Mouse (Mus musculus) G1E (cell line): Measurements from ENCODE around the gene B4galt5.

ENCODE experiments used
- CTCF ChIP-seq: IDR thresholded peaks from 2 replicates; pipeline ENCODE4 v1.5.1; 2012; ENCODE audit warnings: low read depth, low read length, inconsistent platforms, mixed read lengths
- GATA1 ChIP-seq: IDR thresholded peaks from 2 replicates; pipeline ENCODE4 v1.6.1; 2012; ENCODE audit warnings: borderline replicate concordance, low read length, inconsistent platforms, mixed read lengths
- GATA2 ChIP-seq: IDR thresholded peaks from 2 replicates; pipeline ENCODE4 v1.6.1; 2012; ENCODE audit warnings: low read depth, low read length, inconsistent platforms, borderline replicate concordance
- POLR2AphosphoS5 ChIP-seq: IDR thresholded peaks from 2 replicates; pipeline ENCODE4 v1.6.1; 2012; ENCODE audit warnings: low read depth, low read length, inconsistent platforms; ENCODE audit not compliant: insufficient replicate concordance
- TAL1 ChIP-seq: conservative IDR thresholded peaks from 2 replicates; pipeline ENCODE4 v1.6.1; 2012; ENCODE audit warnings: low read depth, low read length, inconsistent platforms, mixed read lengths

- TF ChIP-seq GATA1: no peak
- TF ChIP-seq CTCF: no peak
- no peak for TF ChIP-seq TAL1
- TF ChIP-seq POLR2AphosphoS5: no peak
- no peak for TF ChIP-seq GATA2
Observed at GRCm38 (mm10) chr2:167252057-167252687, 96.8 kb downstream of the B4galt5 start.
